Mouse (Mus musculus): ENCODE data around the gene Gm28041.
A peak's percentile ranks its signal among the peaks of the same experiment; 100 is the strongest.
"Not testable (repeated sequence)": the region's sequence is repeated elsewhere in the genome, so short reads cannot be mapped to it uniquely, and the experiment has no call there.

Gene Gm28041

DNA sequence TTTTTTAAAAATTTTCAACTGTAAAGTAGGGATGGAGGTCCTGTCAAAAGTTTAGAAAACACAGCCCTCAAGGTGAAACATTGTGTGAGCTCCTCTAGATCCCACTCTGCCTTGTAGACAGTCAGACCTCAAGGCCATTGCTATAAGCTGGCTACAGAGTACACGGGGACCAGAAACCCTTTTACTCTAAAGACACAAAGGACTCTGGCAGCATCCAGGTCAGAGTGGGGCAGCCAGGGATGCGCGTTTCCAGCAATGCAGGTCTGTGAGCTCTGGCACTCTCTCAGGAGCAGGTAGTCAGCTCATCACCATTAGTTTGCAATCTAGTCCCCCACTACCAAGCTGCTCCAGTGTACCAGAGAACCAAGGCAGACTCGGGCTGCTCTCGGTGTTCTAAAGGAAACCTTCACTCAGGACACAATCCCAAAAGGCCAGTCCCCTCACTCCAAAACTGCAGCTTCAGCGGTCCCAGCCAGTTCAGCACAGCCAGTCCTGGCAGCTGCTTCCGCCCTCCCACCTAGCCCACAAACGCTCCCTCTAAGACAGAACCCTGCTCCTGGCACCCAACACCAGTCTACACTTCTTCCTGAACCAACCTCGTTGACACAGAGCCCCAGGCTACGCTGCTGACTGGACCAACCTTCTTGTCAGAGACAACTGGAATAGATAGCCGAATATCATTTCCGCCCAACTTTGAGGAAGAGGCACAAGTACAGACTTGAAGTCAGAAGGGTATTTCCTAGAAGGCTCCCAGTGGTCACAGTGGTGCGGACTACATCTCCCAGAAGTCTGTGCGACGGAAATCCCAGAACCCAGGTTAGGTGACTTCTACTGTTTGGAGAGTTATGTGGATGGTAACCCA is at the start of gene Gm28041, which contains the start of gene Zfp456:
Gene Gm28041 (minus strand): TSS at position 684 of the 862 bp plus-strand sequence.
Gene Zfp456 (minus strand): TSS at position 761 of the 862 bp plus-strand sequence.
- DNase-seq (ENCODE audit: low read depth, low spot score): peak; percentile 89

GRCm38 (mm10) chr13:67422532-67422931 is 47.0 kb upstream of the Gm28041 start:
- not testable (repeated sequence) for DNase-seq (ENCODE audit: low read depth, low spot score)

DNA sequence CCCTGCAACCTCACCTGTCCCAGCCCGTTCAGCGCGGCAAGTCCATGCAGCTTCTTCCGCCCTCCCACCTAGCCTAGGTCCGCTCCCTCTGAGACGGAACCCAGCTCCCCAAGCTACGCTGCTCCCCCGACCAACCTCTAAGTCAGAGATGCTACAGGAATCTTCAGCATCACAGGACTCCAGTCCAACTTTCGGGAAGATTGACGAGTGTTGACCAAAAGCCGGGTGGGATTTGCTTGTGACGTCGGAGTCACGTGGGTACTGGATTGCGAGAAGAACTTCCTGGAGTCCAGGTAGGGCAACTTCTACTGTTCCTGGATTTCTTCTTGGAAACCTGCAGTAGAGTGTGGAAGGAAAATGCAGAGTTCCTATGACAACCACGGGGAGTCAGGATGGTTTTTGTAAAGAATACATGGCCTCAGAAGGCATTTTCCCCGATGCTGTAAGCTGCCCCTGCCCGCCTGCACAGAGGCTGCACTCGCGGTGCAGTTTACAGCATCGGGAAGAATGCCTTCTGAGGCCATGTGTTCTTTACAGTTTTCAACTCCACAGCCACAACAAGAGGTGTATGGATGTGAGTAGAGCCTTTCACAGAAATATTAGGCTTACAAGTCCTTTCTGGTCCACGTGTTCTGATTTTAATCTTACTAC is 45.8 kb upstream of the Gm28041 start, which contains the start of gene Zfp459:
Gene Zfp459 (minus strand): TSS at position 212 of the 651 bp plus-strand sequence.
- peak; percentile 41 for DNase-seq (ENCODE audit: low read depth, low spot score)

DNA sequence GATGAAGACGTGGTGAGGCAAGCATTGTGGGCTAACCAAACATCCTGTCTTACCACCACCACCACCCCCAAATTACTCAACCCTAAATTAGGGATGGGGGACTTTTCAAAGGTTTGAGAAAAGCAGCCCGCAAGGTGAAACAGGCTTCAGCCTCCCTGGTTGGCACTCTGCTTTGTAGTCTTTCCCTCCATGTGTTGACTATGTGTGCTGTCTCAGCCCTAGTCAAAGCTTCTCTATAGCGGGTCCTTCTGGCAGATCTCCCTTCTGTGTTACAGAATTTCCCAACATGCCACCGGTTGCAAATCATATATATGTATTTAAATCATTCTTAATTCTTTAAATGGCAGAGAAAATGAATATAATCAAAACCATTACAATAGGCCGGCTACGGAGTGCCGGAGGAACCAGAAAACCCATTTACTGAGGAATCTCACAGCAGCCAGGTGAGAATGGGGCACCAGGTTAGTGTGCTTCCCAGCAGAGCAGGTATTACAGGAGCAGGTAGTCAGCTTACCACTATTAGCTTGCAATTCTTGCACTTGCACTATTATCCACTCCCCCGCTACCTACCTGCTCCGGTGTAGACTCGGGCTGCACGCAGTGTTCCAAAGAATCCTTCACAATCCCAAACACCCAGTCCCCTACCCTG is 45.1 kb upstream of the Gm28041 start:
- DNase-seq (ENCODE audit: low read depth, low spot score): no peak

DNA sequence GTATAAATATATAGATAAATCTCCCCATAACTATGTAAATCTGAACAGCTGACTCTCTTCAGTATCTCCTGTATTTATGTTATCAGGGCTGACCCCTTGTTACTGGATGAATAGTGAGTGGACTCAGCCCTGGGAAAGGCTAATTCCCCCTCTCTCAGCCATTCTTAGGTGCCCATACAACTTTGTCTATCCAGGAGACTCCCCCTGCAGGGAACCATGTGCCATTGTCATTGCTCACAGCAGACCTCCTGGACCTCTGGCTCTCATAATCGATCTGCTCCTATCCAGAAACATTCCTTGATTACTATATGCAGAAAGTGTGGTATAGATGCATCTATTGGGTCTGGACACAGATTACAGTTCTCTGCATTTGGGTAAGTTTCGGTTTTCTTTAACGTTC is 41.3 kb upstream of the Gm28041 start:
- DNase-seq (ENCODE audit: low read depth, low spot score): no peak

- DNase-seq (ENCODE audit: low read depth, low spot score): no peak
Observed at GRCm38 (mm10) chr13:67415759-67416158, 40.2 kb upstream of the Gm28041 start.

DNA sequence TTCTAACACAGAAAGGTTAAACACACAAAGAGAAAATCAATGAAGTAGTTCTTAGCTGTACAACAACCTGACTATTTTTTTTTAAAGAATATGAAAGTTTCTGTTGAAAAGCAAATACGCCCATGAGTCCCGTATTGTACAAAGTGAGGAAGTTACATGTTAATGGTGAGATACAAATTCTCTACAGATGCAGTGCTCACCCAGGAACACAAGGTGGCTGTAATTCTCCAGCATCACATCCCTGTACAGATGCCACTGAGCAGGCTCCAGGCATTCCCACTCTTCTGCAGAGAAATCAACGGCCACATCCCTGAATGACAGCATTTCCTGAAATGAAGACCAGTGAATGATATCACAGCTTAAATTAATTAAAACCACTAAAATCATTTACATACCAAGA is 38.1 kb upstream of the Gm28041 start:
- DNase-seq (ENCODE audit: low read depth, low spot score): peak; percentile 19

- DNase-seq (ENCODE audit: low read depth, low spot score): peak; percentile 81
Observed at GRCm38 (mm10) chr13:67399183-67399903, 23.8 kb upstream of the Gm28041 start, which contains the start of gene Zfp429. Gene Zfp429, minus strand, starts transcription at chr13:67399819.

DNA sequence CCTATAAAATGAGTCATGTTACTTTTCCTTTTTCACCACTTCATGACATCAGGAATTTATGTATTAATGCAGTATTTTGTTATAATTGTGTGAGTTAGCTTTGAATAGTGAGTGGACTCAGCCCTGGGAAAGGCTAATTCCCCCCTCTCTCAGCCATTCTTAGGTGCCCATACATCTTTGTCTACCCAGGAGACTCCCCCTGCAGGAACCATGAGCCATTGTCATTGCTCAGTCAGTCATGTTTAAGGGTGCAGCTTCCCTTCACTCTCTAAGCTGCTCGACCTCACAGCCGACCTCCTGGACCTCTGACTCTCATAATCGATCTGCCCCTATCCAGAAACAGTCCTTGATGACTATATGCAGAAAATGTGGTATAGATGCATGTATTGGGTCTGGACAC is 722 bp upstream of the Gm28041 start:
- DNase-seq (ENCODE audit: low read depth, low spot score): peak; percentile 17

DNA sequence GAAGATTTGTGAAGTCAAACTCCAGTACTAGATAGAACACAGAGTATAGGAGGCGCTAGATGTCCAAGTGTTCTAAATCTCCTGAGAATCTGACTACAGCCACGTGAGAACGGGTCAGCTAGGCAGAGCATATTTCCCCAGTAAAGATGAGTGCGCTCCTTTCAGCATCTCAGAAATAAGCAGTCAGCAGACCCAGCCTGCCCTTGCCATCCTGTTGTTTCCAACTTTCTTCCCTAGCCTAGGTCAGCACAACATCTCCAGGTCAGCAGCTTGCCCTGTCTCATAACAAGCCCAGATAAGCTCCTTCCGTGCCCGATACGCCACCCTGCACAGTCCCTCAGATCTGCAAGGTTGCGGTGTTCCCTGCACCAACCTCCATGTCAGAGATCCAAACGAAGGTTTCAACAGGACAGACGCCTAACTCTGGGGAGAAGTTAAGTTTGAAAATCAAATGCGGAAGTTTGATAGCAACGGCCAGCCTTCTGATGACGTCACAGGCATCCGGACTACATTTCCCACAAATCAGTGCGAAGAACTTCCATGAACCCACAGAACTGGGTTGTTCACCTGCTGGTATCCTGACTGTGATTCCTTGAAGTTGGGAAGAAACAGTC is 15.3 kb downstream of the Gm28041 start, which contains the start of the genes Gm28044 and Zfp953:
Gene Gm28044 (minus strand): TSS at position 406 of the 614 bp plus-strand sequence.
Gene Zfp953 (minus strand): TSS at position 475 of the 614 bp plus-strand sequence.
- DNase-seq (ENCODE audit: low read depth, low spot score): peak; percentile 93

DNA sequence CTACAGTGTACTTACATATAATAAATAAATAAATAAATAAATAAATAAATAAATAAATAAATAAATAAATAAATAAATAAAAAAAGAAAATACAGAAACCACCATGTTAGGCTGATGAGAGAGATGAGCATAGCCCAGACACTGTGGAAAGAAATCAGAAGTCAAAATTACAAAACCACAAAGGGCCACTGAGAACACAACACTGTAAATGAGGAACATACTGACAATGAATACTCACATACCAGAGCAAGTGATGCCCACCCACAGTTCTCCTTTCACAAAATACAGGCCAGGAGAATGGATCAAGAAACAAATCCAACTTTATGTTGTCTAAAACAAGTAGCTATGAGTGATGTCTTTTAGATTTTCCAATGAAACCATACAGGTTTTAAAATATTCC is 23.7 kb downstream of the Gm28041 start:
- DNase-seq (ENCODE audit: low read depth, low spot score): no peak

DNA sequence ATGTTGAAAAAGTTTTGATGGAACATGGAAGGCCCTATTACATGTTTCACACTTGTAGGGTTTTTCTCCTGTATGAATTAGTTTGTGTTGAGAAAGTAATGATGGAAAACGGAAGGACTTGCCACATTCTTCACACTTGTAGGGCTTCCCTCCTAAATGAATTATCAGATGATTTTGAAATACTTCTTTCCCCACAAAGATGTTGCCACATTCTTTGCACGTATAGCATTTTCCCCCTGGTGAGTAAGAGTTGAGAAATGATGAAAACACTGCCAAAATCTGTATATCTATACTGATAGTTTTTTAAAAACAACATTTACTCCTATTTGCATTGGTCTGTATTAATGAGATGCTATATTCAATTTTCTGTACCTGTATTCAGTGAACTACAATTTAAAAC is 32.1 kb downstream of the Gm28041 start:
- no peak for DNase-seq (ENCODE audit: low read depth, low spot score)

DNA sequence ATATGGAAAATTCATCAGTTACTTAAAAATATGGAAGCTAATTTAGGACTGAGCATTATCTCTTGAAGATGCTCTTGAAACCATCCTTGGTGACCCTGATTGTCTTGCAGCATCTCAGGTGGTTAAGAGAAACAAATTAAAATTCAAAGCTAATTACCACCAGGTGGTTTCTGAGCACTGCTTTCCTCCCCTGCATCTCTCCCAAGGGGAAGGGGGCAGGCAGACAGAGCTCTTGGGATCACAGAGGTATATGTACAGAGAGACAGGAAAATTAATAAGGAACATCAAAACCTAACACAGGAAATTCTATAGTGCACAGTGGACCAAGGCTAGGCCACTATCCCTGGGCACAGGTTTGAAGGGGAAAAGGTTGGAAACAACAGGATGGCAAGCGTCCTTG is 42.7 kb downstream of the Gm28041 start:
- no peak for DNase-seq (ENCODE audit: low read depth, low spot score)

- DNase-seq (ENCODE audit: low read depth, low spot score): peak; percentile 97
Observed at GRCm38 (mm10) chr13:67332019-67332724, 43.4 kb downstream of the Gm28041 start, which contains the start of gene Zfp595. Gene Zfp595, minus strand, starts transcription at chr13:67332570.

GRCm38 (mm10) chr13:67306718-67307117 is 68.8 kb downstream of the Gm28041 start:
- DNase-seq (ENCODE audit: low read depth, low spot score): peak; percentile 19

DNA sequence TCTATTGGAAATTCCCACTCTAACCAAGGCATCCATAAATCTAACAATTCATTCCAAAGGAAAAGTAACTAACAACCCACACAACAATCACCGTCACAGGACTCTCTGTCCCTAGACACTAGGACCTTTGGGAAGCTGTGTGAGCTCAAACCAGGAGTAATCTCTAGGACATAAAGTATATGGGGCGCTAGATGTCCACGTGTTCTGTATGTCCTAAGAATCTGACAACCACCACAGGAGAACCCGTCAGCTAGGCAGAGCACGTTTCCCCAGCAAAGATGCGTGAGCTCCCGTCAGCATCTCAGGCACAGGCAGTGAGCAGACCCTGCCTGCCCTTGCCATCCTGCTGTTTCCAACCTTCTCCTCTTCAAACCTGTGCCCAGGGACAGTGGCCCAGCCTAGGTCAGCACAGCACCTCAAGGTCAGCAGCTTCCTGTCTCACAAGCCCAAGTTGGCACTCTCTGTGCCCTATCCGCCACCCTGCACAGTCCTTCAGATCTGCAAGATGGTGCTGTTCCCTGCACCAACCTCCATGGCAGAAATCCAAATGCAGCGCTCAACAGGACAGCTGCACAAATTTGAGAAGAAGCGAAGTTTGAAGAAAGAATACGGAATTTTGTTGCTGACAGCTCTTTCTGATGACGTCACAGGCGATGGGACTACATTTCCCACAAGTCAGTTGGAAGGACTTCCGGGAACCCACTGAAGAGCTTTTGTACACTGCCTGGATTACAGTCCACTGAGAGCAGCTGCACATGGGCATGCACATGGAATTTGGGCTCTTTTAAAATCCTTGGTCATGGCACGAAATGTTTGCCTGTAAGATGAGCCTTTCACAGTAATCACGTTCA is 69.5 kb downstream of the Gm28041 start, which contains the start of gene Zfp457:
Gene Zfp457 (minus strand): TSS at position 664 of the 851 bp plus-strand sequence.
- peak; percentile 94 for DNase-seq (ENCODE audit: low read depth, low spot score)

Data from 3T3-L1 (cell line).